Mouse (Mus musculus) kidney, embryonic 15.5 days (tissue): ENCODE data around the gene Gm17455. TPM values are rescaled to one million over a fixed set of nuclear protein-coding genes. Genes with fewer than 3 reads are reported as not detected.

Source experiments
- ATAC-seq: fragments of 200-750 bp; cut with Nextera tagmentation; replicated peaks from 2 replicates; pipeline ENCODE4 v1.8.0; 2017; ENCODE audit warnings: moderate TSS enrichment; ENCODE audit not compliant: low FRiP score
- H3K27ac ChIP-seq: fragments of 300-500 bp; sonication (generic); 2 replicates; pipeline ENCODE4 v1.5.1; 2015; ENCODE audit warnings: mild to moderate bottlenecking, inconsistent platforms
- H3K27me3 ChIP-seq: fragments of 300-500 bp; sonication (generic); 2 replicates; pipeline ENCODE4 v1.6.1; 2015; ENCODE audit warnings: inconsistent platforms
- H3K36me3 ChIP-seq: fragments of 300-500 bp; sonication (generic); 2 replicates; pipeline ENCODE4 v1.6.1; 2015; ENCODE audit warnings: inconsistent platforms
- H3K4me1 ChIP-seq: fragments of 300-500 bp; sonication (generic); 2 replicates; pipeline ENCODE4 v1.6.1; 2015; ENCODE audit warnings: inconsistent platforms
- H3K4me2 ChIP-seq: fragments of 300-500 bp; sonication (generic); 2 replicates; pipeline ENCODE4 v1.6.1; 2015; ENCODE audit warnings: moderate library complexity, mild to moderate bottlenecking, inconsistent platforms
- H3K4me3 ChIP-seq: fragments of 300-500 bp; sonication (generic); replicated peaks from 2 replicates; pipeline ENCODE4 v1.5.1; 2015; ENCODE audit warnings: mild to moderate bottlenecking, inconsistent platforms
- H3K9ac ChIP-seq: fragments of 300-500 bp; sonication (generic); 2 replicates; pipeline ENCODE4 v1.6.1; 2015; ENCODE audit warnings: mild to moderate bottlenecking, inconsistent platforms
- H3K9me3 ChIP-seq: fragments of 300-500 bp; sonication (generic); replicated peaks from 2 replicates; pipeline ENCODE4 v1.6.1; 2016; ENCODE audit warnings: inconsistent platforms
- WGBS: fragments of 180-500 bp; shearing (Covaris S2); methylation state at CpG from one replicate; pipeline ENCODE4 v1.1.7; 2015; ENCODE audit warnings: mixed read lengths; 5-methylcytosine and 5-hydroxymethylcytosine counted together
- polyA plus RNA-seq: library from polyadenylated mRNA; unstranded; fragments of >200 nt; fragmentation: Nextera tagmentation; extraction: Ambion mirVana; gene quantifications from 2 replicates; pipeline ENCODE4 v1.2.1, GENCODE M21; 2015

Gene Gm17455
- polyA plus RNA-seq, 1 experiment from 2014 or later: 0.88 TPM

- peaks cover 6% of the 10 kb centered on the region for H3K4me1 ChIP-seq
- no peak overlapping the region for H3K4me2 ChIP-seq
- H3K36me3 ChIP-seq: no peaks in the 10 kb centered on the region
- WGBS: 73% methylated on average over 11 of the region's 11 CpGs
- ATAC-seq: no peak
- no peak overlapping the region for H3K4me3 ChIP-seq
- no peaks in the 10 kb centered on the region for H3K9me3 ChIP-seq
- no peaks in the 10 kb centered on the region for H3K27me3 ChIP-seq
- H3K9ac ChIP-seq: no peak overlapping the region
- H3K27ac ChIP-seq: no peak overlapping the region
These were observed 1.2 kb downstream of the Gm17455 start for GRCm38 (mm10) chr10:60400507-60401295.

GRCm38 (mm10) chr10:60405460-60406177 lies 6.1 kb downstream of the Gm17455 start:
- H3K9me3 ChIP-seq: no peaks in the 10 kb centered on the region
- H3K4me3 ChIP-seq: no peak overlapping the region
- 44% methylated on average over 7 of the region's 7 CpGs for WGBS
- no peak for ATAC-seq
- no peak overlapping the region for H3K9ac ChIP-seq
- peaks cover 15% of the 10 kb centered on the region; the same call in 1 of the 2 replicates for H3K27me3 ChIP-seq
- H3K4me2 ChIP-seq: no peak overlapping the region
- H3K36me3 ChIP-seq: no peaks in the 10 kb centered on the region
- no peaks in the 10 kb centered on the region for H3K4me1 ChIP-seq
- no peak overlapping the region for H3K27ac ChIP-seq

GRCm38 (mm10) chr10:60407831-60408230 lies 8.3 kb downstream of the Gm17455 start:
- H3K9ac ChIP-seq: no peak overlapping the region
- no peak overlapping the region for H3K27ac ChIP-seq
- H3K27me3 ChIP-seq: peaks cover 22% of the 10 kb centered on the region; the same call in 1 of the 2 replicates
- no peak overlapping the region for H3K4me2 ChIP-seq
- H3K9me3 ChIP-seq: no peaks in the 10 kb centered on the region
- no peak overlapping the region for H3K4me3 ChIP-seq
- no peak for ATAC-seq
- 3% methylated on average over 5 of the region's 5 CpGs for WGBS
- H3K36me3 ChIP-seq: no peaks in the 10 kb centered on the region
- H3K4me1 ChIP-seq: no peaks in the 10 kb centered on the region

- Histone ChIP-seq H3K27me3 (peaks cover 22% of the 10 kb centered on the region; the same call in 1 of the 2 replicates), H3K36me3 (no peaks in the 10 kb centered on the region), H3K4me2 (no peak overlapping the region), H3K4me1 (no peaks in the 10 kb centered on the region), H3K4me3 (no peak overlapping the region), H3K9me3 (no peaks in the 10 kb centered on the region), H3K9ac (no peak overlapping the region), H3K27ac (no peak overlapping the region)
- no peak for ATAC-seq
- WGBS: 33% methylated on average over 5 of the region's 5 CpGs
These were observed 12.3 kb downstream of the Gm17455 start for GRCm38 (mm10) chr10:60411794-60412193.

GRCm38 (mm10) chr10:60413756-60414155 lies 14.2 kb downstream of the Gm17455 start:
- H3K9ac ChIP-seq: no peak overlapping the region
- H3K4me1 ChIP-seq: no peaks in the 10 kb centered on the region
- no peak overlapping the region for H3K4me3 ChIP-seq
- ATAC-seq: no peak
- H3K27me3 ChIP-seq: peaks cover 18% of the 10 kb centered on the region; the same call in 1 of the 2 replicates
- H3K9me3 ChIP-seq: no peaks in the 10 kb centered on the region
- H3K36me3 ChIP-seq: no peaks in the 10 kb centered on the region
- WGBS: 85% methylated on average over 2 of the region's 2 CpGs
- no peak overlapping the region for H3K27ac ChIP-seq
- H3K4me2 ChIP-seq: no peak overlapping the region

- ATAC-seq: no peak
- no peak overlapping the region for H3K4me3 ChIP-seq
- H3K27me3 ChIP-seq: no peaks in the 10 kb centered on the region
- WGBS: 83% methylated on average over 2 of the region's 2 CpGs
- H3K27ac ChIP-seq: no peak overlapping the region
- no peak overlapping the region for H3K9ac ChIP-seq
- no peak overlapping the region for H3K4me2 ChIP-seq
- no peaks in the 10 kb centered on the region for H3K4me1 ChIP-seq
- H3K36me3 ChIP-seq: no peaks in the 10 kb centered on the region
- H3K9me3 ChIP-seq: no peaks in the 10 kb centered on the region
These were observed 17.5 kb downstream of the Gm17455 start for GRCm38 (mm10) chr10:60417041-60417440.

- no peak for ATAC-seq
- Histone ChIP-seq H3K27me3 (no peaks in the 10 kb centered on the region), H3K4me1 (no peaks in the 10 kb centered on the region), H3K9me3 (no peaks in the 10 kb centered on the region), H3K4me3 (no peak overlapping the region), H3K9ac (no peak overlapping the region), H3K4me2 (no peak overlapping the region), H3K36me3 (no peaks in the 10 kb centered on the region), H3K27ac (no peak overlapping the region)
- 4% methylated on average over 3 of the region's 3 CpGs for WGBS
These were observed 18.6 kb downstream of the Gm17455 start for GRCm38 (mm10) chr10:60418137-60418536.

GRCm38 (mm10) chr10:60419624-60420023 lies 20.1 kb downstream of the Gm17455 start:
- H3K4me2 ChIP-seq: no peak overlapping the region
- no peak overlapping the region for H3K4me3 ChIP-seq
- H3K27me3 ChIP-seq: no peaks in the 10 kb centered on the region
- H3K4me1 ChIP-seq: no peaks in the 10 kb centered on the region
- no peak overlapping the region for H3K27ac ChIP-seq
- no peak for ATAC-seq
- no peak overlapping the region for H3K9ac ChIP-seq
- H3K36me3 ChIP-seq: no peaks in the 10 kb centered on the region
- no peaks in the 10 kb centered on the region for H3K9me3 ChIP-seq
- 32% methylated on average over 4 of the region's 4 CpGs for WGBS

GRCm38 (mm10) chr10:60422756-60423155 lies 23.2 kb downstream of the Gm17455 start:
- no peak overlapping the region for H3K27ac ChIP-seq
- H3K4me1 ChIP-seq: no peaks in the 10 kb centered on the region
- H3K9me3 ChIP-seq: peaks cover 10% of the 10 kb centered on the region
- ATAC-seq: no peak
- no peaks in the 10 kb centered on the region for H3K36me3 ChIP-seq
- H3K9ac ChIP-seq: no peak overlapping the region
- H3K4me2 ChIP-seq: no peak overlapping the region
- no peak overlapping the region for H3K4me3 ChIP-seq
- no peaks in the 10 kb centered on the region for H3K27me3 ChIP-seq
- 58% methylated on average over 7 of the region's 7 CpGs for WGBS

- no peak overlapping the region for H3K9ac ChIP-seq
- H3K4me1 ChIP-seq: peaks cover 6% of the 10 kb centered on the region; the same call in 1 of the 2 replicates
- no peaks in the 10 kb centered on the region for H3K36me3 ChIP-seq
- H3K27me3 ChIP-seq: 0 out of 2 replicates have a peak, but pooled peaks cover 8% of the 10 kb centered on the region
- 51% methylated on average over 10 of the region's 10 CpGs for WGBS
- H3K9me3 ChIP-seq: peaks cover 10% of the 10 kb centered on the region
- no peak overlapping the region for H3K4me2 ChIP-seq
- ATAC-seq: no peak
- H3K4me3 ChIP-seq: no peak overlapping the region
- no peak overlapping the region for H3K27ac ChIP-seq
These were observed 30.5 kb downstream of the Gm17455 start for GRCm38 (mm10) chr10:60430001-60430400.

- no peaks in the 10 kb centered on the region for H3K36me3 ChIP-seq
- no peak overlapping the region for H3K27ac ChIP-seq
- peaks cover 4% of the 10 kb centered on the region for H3K9me3 ChIP-seq
- H3K9ac ChIP-seq: no peak overlapping the region
- WGBS: 27% methylated on average over 6 of the region's 6 CpGs
- no peak overlapping the region for H3K4me2 ChIP-seq
- H3K27me3 ChIP-seq: 0 out of 2 replicates have a peak, but pooled peaks cover 11% of the 10 kb centered on the region
- peaks cover 6% of the 10 kb centered on the region; the same call in 1 of the 2 replicates for H3K4me1 ChIP-seq
- ATAC-seq: no peak
- H3K4me3 ChIP-seq: no peak overlapping the region
These were observed 31.1 kb downstream of the Gm17455 start for GRCm38 (mm10) chr10:60430591-60430990.

GRCm38 (mm10) chr10:60432679-60433078 lies 33.2 kb downstream of the Gm17455 start:
- H3K4me1 ChIP-seq: peaks cover 6% of the 10 kb centered on the region; the same call in 1 of the 2 replicates

More at GRCm38 (mm10) chr10:60432679-60433078, 33.2 kb downstream of the Gm17455 start:
- 28% methylated on average over 4 of the region's 4 CpGs for WGBS
- H3K27me3 ChIP-seq: 0 out of 2 replicates have a peak, but pooled peaks cover 11% of the 10 kb centered on the region
- no peaks in the 10 kb centered on the region for H3K9me3 ChIP-seq
- no peak overlapping the region for H3K9ac ChIP-seq
- H3K4me2 ChIP-seq: no peak overlapping the region
- no peaks in the 10 kb centered on the region for H3K36me3 ChIP-seq
- no peak overlapping the region for H3K4me3 ChIP-seq
- H3K27ac ChIP-seq: no peak overlapping the region
- ATAC-seq: no peak
